Mouse (Mus musculus) myocyte (in vitro differentiated cells): ENCODE measurements around the gene Casc4. TPM values are rescaled to one million over a fixed set of nuclear protein-coding genes. Genes with fewer than 3 reads are reported as not detected.
A peak's percentile ranks its signal among the peaks of the same experiment; 100 is the strongest.

ENCODE experiments used
- H3K27me3 ChIP-seq: one replicate; pipeline ENCODE4 v1.6.1; 2011; ENCODE audit not compliant: control insufficient read depth, insufficient read depth, insufficient read length
- H3K36me3 ChIP-seq: one replicate; pipeline ENCODE4 v1.6.1; 2011; ENCODE audit not compliant: control insufficient read depth, insufficient read depth
- H3K4me2 ChIP-seq: one replicate; pipeline ENCODE4 v1.6.1; 2011; ENCODE audit warnings: low read depth, control low read depth
- H3K4me3 ChIP-seq: one replicate; pipeline ENCODE4 v1.5.1; 2011; ENCODE audit warnings: mild to moderate bottlenecking, control low read depth, moderate library complexity
- H3K79me2 ChIP-seq: one replicate; pipeline ENCODE4 v1.6.1; 2011; ENCODE audit not compliant: control insufficient read depth, insufficient read depth
- H3ac ChIP-seq: one replicate; pipeline ENCODE4 v1.6.1; 2011; ENCODE audit not compliant: control insufficient read depth, insufficient read length
- CEBPB ChIP-seq: IDR thresholded peaks from 2 replicates; pipeline ENCODE4 v1.6.1; 2011; ENCODE audit warnings: mild to moderate bottlenecking, moderate library complexity; ENCODE audit not compliant: poor library complexity, insufficient read depth, severe bottlenecking
- E2F4 ChIP-seq: IDR thresholded peaks from one replicate; pipeline ENCODE4 v1.6.1; 2011; ENCODE audit warnings: mild to moderate bottlenecking, control low read depth, moderate library complexity; ENCODE audit not compliant: insufficient read depth
- MAX ChIP-seq: IDR thresholded peaks from one replicate; pipeline ENCODE4 v1.6.1; 2011; ENCODE audit warnings: low read depth, mild to moderate bottlenecking, control low read depth
- MYOD1 ChIP-seq, 3 experiments: IDR thresholded peaks; one replicate each; pipeline ENCODE4 v1.6.1; 2011; ENCODE audit warnings: control low read depth in 2 of 3, low read depth in 2 of 3, mild to moderate bottlenecking in 2 of 3, moderate library complexity in 1 of 3; ENCODE audit not compliant: insufficient read length in 2 of 3, control insufficient read depth in 1 of 3
- MYOG ChIP-seq, 3 experiments: IDR thresholded peaks; one replicate each; pipeline ENCODE4 v1.6.1; 2011; ENCODE audit warnings: control low read depth in 2 of 3, low read depth in 2 of 3, mild to moderate bottlenecking in 2 of 3; ENCODE audit not compliant: insufficient read length in 2 of 3, control insufficient read depth in 1 of 3, insufficient read depth in 1 of 3
- POLR2A ChIP-seq: IDR thresholded peaks from one replicate; pipeline ENCODE4 v1.6.1; 2011; ENCODE audit warnings: low read depth, mild to moderate bottlenecking, control low read depth, moderate library complexity; ENCODE audit not compliant: insufficient read length
- POLR2AphosphoS2 ChIP-seq: IDR thresholded peaks from one replicate; pipeline ENCODE4 v1.6.1; 2011; ENCODE audit warnings: low read depth, control low read depth; ENCODE audit not compliant: insufficient read length
- REST ChIP-seq: IDR thresholded peaks from one replicate; pipeline ENCODE4 v1.6.1; 2011; ENCODE audit warnings: mild to moderate bottlenecking, control low read depth, moderate library complexity; ENCODE audit not compliant: insufficient read depth, insufficient read length
- SRF ChIP-seq: IDR thresholded peaks from one replicate; pipeline ENCODE4 v1.6.1; 2011; ENCODE audit warnings: low read depth; ENCODE audit not compliant: control insufficient read depth, insufficient read length
- TCF12 ChIP-seq: IDR thresholded peaks from one replicate; pipeline ENCODE4 v1.6.1; 2011; ENCODE audit warnings: mild to moderate bottlenecking, control low read depth; ENCODE audit not compliant: poor library complexity, insufficient read depth, severe bottlenecking
- TCF3 ChIP-seq: IDR thresholded peaks from one replicate; pipeline ENCODE4 v1.6.1; 2011; ENCODE audit warnings: low read depth, control low read depth; ENCODE audit not compliant: insufficient read length
- USF1 ChIP-seq: IDR thresholded peaks from one replicate; pipeline ENCODE4 v1.6.1; 2011; ENCODE audit warnings: low read depth, mild to moderate bottlenecking, control low read depth, moderate library complexity
- polyA plus RNA-seq: library from polyadenylated mRNA; unstranded; fragments of >200 nt; fragmentation: generic; extraction: Trizol; gene quantifications from one replicate; pipeline ENCODE4 v1.2.1, GENCODE M21; 2012; ENCODE audit warnings: missing spikeins

Gene Casc4
- polyA plus RNA-seq, 1 experiment = 5.3 TPM

DNA sequence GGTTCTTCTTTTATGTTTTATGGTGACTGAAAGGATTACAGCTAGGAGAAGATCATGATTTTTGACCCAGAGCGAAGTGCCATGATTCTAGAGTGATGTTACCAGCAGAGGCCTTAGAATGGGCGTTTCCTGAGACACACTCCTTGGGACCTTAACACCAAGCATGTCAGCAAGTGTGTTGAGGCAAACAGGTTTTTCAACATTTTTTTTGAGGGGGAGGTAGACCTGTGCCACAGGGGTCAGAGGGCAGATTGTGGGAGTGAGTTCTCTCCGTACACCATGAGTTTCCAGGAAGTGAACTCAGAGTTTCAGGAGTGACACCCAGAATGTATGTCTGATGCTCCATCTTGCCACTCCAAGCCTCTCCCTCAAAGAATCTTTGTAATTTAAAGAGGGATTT, 12.8 kb upstream of the Casc4 start:
- Histone ChIP-seq H3K27me3 (peaks cover under 1% of the 10 kb centered on the region), H3K36me3 (no peaks in the 10 kb centered on the region), H3K4me2 (no peak overlapping the region), H3ac (no peak overlapping the region), H3K79me2 (no peaks in the 10 kb centered on the region), H3K4me3 (no peak overlapping the region)
- TF ChIP-seq CEBPB (no peak), TCF3 (no peak), MYOG (IDR thresholded peaks at IDR 0.05; ENCODE audit: control insufficient read depth in 1 of 3, insufficient read depth in 1 of 3, insufficient read length in 2 of 3, low read depth in 2 of 3) (no peak), MAX (no peak), USF1 (no peak), MYOD1 (IDR thresholded peaks at IDR 0.05; ENCODE audit: control insufficient read depth in 1 of 3, insufficient read length in 2 of 3, low read depth in 2 of 3) (no peak), SRF (no peak), POLR2AphosphoS2 (no peak), TCF12 (no peak), E2F4 (no peak), POLR2A (no peak), REST (no peak)

DNA sequence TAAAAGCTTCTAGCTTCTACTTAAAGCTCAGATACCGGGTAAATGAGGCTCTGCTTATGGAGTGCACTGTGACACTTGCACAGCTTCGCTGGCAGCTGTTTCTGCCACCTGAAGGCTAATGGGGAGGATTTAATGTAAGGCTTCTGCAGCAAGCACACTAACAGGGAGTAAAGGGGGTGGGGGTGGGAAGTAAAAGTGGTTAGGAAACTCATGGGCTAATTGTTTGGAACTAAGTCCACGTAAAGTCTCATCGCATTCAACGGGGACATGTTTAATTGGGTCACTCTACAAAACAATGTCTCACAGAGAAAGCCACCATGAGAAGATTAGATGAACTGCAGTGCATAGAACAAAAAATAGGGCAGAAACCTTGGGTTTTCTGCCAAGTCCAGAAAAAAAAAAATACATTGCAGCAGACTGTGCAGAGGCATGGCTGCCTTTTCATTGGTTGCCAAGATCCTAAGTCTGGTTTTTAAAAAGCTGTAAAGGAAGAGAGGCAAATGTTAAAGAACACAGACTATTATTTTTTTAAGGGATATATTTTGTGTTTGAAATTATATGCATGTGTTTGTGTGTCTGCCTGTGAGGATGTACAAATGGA, 7.3 kb upstream of the Casc4 start:
- Histone ChIP-seq H3K36me3 (no peaks in the 10 kb centered on the region), H3ac (no peak overlapping the region), H3K79me2 (no peaks in the 10 kb centered on the region), H3K27me3 (peaks cover 8% of the 10 kb centered on the region), H3K4me3 (no peak overlapping the region), H3K4me2 (no peak overlapping the region)
- TF ChIP-seq MYOG (IDR thresholded peaks at IDR 0.05; ENCODE audit: control insufficient read depth in 1 of 3, insufficient read depth in 1 of 3, insufficient read length in 2 of 3, low read depth in 2 of 3) = no peak
- no peak for TF ChIP-seq POLR2A
- TF ChIP-seq REST = no peak

DNA sequence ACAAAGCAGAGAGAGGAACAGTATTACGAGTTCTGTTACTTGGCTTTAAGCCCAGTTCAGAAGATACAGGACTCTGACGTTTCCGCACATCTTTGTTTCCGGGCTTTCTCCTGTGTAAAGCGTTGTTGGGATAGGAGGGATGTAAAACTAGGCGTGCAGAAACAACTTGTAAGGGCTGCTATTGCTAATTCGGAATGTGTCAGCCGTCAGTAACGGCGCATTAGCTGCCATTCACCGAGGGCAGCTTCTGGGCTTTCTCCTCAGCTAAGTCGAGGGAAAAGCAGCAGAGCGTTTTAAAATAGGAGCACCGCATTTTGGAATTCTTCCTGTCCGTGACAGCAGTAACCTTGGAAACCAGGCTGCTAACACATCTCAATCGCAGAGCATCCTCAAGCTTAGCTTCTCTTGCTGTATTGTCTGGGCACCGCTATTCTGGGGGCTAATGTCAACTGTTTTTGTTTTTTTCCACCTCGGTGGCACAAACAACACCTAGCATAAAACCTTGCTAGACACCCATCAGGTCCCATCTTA, 634 bp upstream of the Casc4 start:
- Histone ChIP-seq H3K4me3 (peak overlapping the region; percentile 51), H3K79me2 (peaks cover 6% of the 10 kb centered on the region), H3K27me3 (no peaks in the 10 kb centered on the region), H3K36me3 (no peaks in the 10 kb centered on the region), H3ac (no peak overlapping the region), H3K4me2 (peak overlapping the region; percentile 76)
- TF ChIP-seq USF1 (no peak), MYOG (IDR thresholded peaks at IDR 0.05; ENCODE audit: control insufficient read depth in 1 of 3, insufficient read depth in 1 of 3, insufficient read length in 2 of 3, low read depth in 2 of 3) (no peak)

DNA sequence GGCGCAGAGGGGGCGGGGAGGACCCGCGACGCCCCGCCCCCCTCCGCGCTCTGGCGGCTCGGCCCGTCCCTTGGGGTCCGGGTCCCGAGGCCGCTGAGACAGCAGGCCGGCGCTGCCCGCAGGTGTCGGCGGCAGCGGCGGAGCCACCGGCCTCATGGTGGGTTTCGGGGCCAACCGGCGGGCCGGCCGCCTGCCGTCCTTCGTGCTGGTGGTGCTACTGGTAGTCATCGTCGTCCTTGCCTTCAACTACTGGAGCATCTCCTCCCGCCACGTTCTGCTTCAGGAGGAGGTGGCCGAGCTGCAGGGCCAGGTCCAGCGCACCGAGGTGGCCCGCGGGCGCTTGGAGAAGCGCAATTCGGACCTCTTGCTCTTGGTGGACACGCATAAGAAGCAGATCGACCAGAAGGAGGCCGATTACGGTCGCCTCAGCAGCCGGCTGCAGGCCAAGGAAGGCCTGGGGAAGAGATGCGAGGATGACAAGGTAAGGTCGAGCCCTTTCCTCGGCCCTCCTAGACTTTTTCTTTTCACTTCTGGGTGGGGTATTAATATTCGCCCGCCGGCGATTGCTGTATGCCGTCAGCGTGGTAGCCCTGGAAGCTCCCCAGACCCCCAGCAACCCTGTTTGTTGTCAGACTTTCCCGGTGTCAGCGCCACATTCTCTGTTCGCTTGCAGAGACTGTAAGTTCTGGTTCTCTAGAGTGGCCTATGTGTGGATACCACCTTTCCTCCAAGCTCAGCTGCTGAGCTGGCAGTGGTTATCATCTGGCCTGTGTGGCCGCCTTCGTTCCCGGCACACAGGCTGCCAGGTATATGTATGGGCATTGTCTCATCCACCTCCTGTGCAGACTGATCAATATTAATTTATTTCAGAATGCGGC, 520 bp downstream of the Casc4 start:
- TF ChIP-seq TCF12 (no peak), TCF3 (no peak), MYOD1 (IDR thresholded peaks at IDR 0.05; ENCODE audit: control insufficient read depth in 1 of 3, insufficient read length in 2 of 3, low read depth in 2 of 3) (no peak), USF1 (no peak), E2F4 (no peak), MAX (no peak), REST (no peak), POLR2AphosphoS2 (no peak)
- Histone ChIP-seq H3K4me2 (peak overlapping the region; percentile 90), H3K4me3 (peak overlapping the region; percentile 51), H3ac (peak overlapping the region; percentile 43), H3K36me3 (no peaks in the 10 kb centered on the region), H3K27me3 (no peaks in the 10 kb centered on the region), H3K79me2 (peaks cover 6% of the 10 kb centered on the region)

DNA sequence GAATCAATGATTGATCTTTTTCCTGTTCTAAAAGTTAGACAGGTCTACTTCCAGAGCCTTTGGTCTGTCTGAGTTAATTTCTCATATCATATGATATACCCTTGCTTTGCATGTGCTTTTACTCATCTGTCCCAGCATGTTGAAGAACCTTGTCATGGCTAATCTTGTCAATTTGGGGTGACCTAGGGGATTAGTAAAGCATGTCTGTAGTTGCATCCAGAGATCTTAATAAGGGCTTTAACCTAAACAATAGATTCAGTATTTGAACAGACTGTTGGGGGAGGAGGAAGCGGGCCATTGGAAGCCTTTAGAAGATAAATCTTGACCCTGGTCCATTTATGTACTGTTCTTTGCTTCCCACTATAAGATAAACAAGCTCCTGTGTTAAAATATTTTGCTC, 12.7 kb downstream of the Casc4 start:
- Histone ChIP-seq H3K4me3 (no peak overlapping the region), H3K4me2 (no peak overlapping the region), H3ac (no peak overlapping the region), H3K27me3 (no peaks in the 10 kb centered on the region), H3K79me2 (peaks cover 8% of the 10 kb centered on the region), H3K36me3 (no peaks in the 10 kb centered on the region)
- no peak for TF ChIP-seq POLR2AphosphoS2
- TF ChIP-seq USF1 = no peak
- TF ChIP-seq MYOG (IDR thresholded peaks at IDR 0.05; ENCODE audit: control insufficient read depth in 1 of 3, insufficient read depth in 1 of 3, insufficient read length in 2 of 3, low read depth in 2 of 3) = no peak
- no peak for TF ChIP-seq MYOD1 (IDR thresholded peaks at IDR 0.05; ENCODE audit: control insufficient read depth in 1 of 3, insufficient read length in 2 of 3, low read depth in 2 of 3)
- TF ChIP-seq TCF12 = no peak
- no peak for TF ChIP-seq CEBPB
- no peak for TF ChIP-seq E2F4
- no peak for TF ChIP-seq SRF
- no peak for TF ChIP-seq POLR2A
